Mouse (Mus musculus) activated CD4-positive, CD25-positive, alpha-beta regulatory T cell (primary cell): Measurements from ENCODE around the gene Pcbd1. TPM values are rescaled to one million over a fixed set of nuclear protein-coding genes. Genes with fewer than 3 reads are reported as not detected.

Experiments
- polyA plus RNA-seq, 2 experiments: library from polyadenylated mRNA; unstranded; fragments of 100-300 nt; shearing (Covaris generic); gene quantifications; one replicate each; pipeline ENCODE4 v1.2.1; 2017

Gene Pcbd1
- polyA plus RNA-seq: under 1 TPM in 1 of 2 experiments, not detected in 1; 0.44 TPM

GRCm38 (mm10) chr10:61089170-61090142 lies at the start of gene Pcbd1:
Gene Pcbd1, plus strand, starts transcription at chr10:61089331.

Other genes starting within 250 kb of the Pcbd1 start
- gene Sgpl1, start 58.4 kb downstream of the Pcbd1 start, polyA plus RNA-seq: 10 to 100 TPM; 42.7 to 58.1 TPM
- not detected for gene Tbata, start 82.6 kb downstream of the Pcbd1 start, polyA plus RNA-seq
- under 1 TPM in 1 of 2 experiments, not detected in 1; 0.54 TPM for gene Adamts14, start 184.1 kb downstream of the Pcbd1 start, polyA plus RNA-seq
- gene Prf1, start 208.5 kb downstream of the Pcbd1 start, polyA plus RNA-seq: 1 to 10 TPM; 5.5 to 9.2 TPM